Mouse (Mus musculus) megakaryocyte-erythroid progenitor cell, adult 5 weeks (primary cell): ENCODE measurements around the gene Vmn1r127. TPM values are rescaled to one million over a fixed set of nuclear protein-coding genes. Genes with fewer than 3 reads are reported as not detected.

Source experiments
- polyA plus RNA-seq: library from polyadenylated mRNA; stranded (reverse); fragments of >175 nt; gene quantifications from 2 replicates; pipeline ENCODE4 v1.2.3, GENCODE M21; 2012

Gene Vmn1r127
- not detected in 2 replicates for polyA plus RNA-seq

DNA sequence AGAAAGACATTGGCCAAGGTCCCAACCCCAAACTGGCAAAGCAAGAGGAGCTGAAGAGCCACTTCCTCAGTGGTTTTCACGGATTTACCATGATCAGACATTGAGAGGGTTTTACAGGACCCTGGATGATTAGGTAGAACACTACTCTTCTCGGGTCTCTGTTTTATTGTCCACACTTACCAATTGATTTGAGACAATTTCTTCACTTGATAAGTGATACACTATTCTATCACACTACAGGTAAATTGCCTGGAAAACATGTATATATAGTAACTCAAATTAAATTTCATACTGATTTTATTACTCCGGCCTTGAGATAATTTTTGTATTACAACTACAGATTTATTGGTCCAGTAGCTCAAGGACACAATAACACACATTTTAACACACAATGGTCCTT is at the start of gene Vmn1r127:
Gene Vmn1r127 (minus strand): TSS at position 101 of the 400 bp plus-strand sequence.

DNA sequence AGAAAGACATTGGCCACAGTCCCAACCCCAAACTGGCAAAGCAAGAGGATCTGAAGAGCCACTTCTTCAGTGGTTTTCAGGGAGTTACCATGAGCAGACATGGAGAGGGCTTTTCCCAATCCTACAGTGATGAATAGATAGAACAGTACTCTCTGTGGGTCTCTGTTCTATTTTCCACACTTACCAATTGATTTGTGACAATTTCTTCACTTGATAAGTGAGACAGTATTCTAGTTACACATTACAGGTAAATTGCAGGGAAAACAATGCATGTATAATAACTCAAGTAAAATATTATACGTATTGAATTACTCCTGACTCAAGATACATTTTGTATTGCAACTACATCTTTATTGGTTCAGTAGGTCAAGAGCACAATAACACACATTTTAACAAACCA is 41.5 kb upstream of the Vmn1r127 start, which contains the start of gene Vmn1r129:
Gene Vmn1r129 (minus strand): TSS at position 101 of the 400 bp plus-strand sequence.

DNA sequence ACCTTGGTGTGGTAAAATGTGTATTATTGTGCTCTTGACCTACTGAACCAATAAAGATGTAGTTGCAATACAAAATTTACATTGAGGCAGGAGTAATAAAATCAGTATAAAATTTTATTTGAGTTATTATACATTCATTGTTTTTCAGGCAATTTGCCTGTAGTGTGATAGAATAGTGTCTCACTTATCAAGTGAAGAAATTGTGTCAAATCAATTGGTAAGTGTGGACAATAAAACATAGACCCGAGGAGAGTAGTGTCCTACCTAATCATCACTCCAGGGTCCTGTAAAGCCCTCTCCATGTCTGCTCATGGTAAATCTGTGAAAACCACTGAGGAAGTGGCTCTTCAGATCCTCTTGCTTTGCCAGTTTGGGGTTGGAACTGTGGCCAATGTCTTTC is 29.4 kb upstream of the Vmn1r127 start, which contains the start of gene Vmn1r128:
Gene Vmn1r128 (plus strand): TSS at position 301 of the 400 bp plus-strand sequence.

DNA sequence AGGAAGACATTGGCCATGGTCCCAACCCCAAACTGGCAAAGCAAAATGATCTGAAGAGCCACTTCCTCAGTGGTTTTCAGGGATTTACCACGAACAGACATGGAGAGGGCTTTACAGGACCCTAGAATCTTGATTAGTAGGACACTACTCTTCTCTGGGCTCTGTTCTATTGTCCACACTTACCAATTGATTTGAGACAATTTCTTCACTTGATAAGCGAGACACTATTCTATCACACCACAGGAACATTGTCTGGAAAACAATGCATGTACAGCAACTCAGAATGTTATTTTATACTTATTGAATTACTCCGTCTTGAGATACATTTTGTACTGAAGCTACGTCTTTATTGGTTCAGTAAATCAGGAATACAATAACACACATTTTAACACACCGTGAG is 18.3 kb downstream of the Vmn1r127 start, which contains the start of gene Vmn1r126:
Gene Vmn1r126 (minus strand): TSS at position 101 of the 400 bp plus-strand sequence.

DNA sequence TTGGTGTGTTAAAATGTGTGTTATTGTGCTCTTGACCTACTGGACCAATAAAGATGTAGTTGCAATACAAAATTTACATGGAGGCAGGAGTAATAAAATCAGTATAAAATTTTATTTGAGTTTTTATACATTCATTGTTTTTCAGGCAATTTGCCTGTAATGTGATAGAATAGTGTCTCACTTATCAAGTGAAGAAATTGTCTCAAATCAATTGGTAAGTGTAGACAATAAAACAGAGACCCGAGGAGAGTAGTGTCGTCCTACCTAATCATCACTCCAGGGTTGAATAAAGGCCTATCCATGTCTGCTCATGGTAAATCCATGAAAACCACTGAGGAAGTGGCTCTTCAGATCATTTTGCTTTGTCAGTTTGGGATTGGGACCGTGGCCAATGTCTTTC is 47.8 kb downstream of the Vmn1r127 start, which contains the start of gene Vmn1r125:
Gene Vmn1r125 (plus strand): TSS at position 301 of the 400 bp plus-strand sequence.

Other genes with a start within 250 kb of the Vmn1r127 start
- not detected in 2 replicates for gene Vmn1r121, start 221.3 kb downstream of the Vmn1r127 start, polyA plus RNA-seq
- not detected in 2 replicates for gene Vmn1r122, start 185.7 kb downstream of the Vmn1r127 start, polyA plus RNA-seq
- gene Vmn1r123, start 157.7 kb downstream of the Vmn1r127 start, polyA plus RNA-seq = not detected in 2 replicates
- gene Gm5157, start 129.4 kb downstream of the Vmn1r127 start, polyA plus RNA-seq = not detected in 2 replicates
- not detected in 2 replicates for gene Vmn1r124, start 59.2 kb downstream of the Vmn1r127 start, polyA plus RNA-seq
- gene Vmn1r125, start 47.7 kb downstream of the Vmn1r127 start, polyA plus RNA-seq = not detected in 2 replicates
- gene Vmn1r126, start 18.4 kb downstream of the Vmn1r127 start, polyA plus RNA-seq = not detected in 2 replicates
- gene Vmn1r128, start 29.5 kb upstream of the Vmn1r127 start, polyA plus RNA-seq = not detected in 2 replicates
- not detected in 2 replicates for gene Vmn1r129, start 41.4 kb upstream of the Vmn1r127 start, polyA plus RNA-seq
- gene Gm6882, start 112.9 kb upstream of the Vmn1r127 start, polyA plus RNA-seq = not detected in 2 replicates
- gene Vmn1r130, start 191.9 kb upstream of the Vmn1r127 start, polyA plus RNA-seq = not detected in 2 replicates
- not detected in 2 replicates for gene Vmn1r131, start 226.2 kb upstream of the Vmn1r127 start, polyA plus RNA-seq